Mouse (Mus musculus): Measurements from ENCODE around the gene Gcfc2. TPM values are rescaled to one million over a fixed set of nuclear protein-coding genes. Genes with fewer than 3 reads are reported as not detected.

Gene Gcfc2
- polyA plus RNA-seq, 1 experiment from 2014 or later: 10.7 TPM

DNA sequence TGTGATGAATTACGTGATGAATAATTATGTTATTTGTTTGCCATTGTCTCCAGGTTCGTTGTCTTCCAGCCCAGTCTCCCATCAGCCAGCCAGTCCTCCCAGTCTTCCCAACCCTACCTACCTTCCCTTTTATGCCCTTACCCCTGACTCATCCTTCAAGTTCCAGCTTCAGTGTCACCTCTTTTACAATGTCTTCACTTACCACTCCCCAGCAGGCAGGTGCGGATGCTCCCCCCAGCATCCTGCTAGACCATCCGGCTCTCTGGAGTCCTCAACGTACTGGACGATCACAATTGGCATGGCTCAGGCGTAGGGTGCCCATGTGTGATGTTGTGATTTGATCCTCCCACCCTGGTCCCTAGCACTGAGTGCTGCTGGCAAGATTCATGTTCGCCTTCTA lies 62.7 kb downstream of the Gcfc2 start:
- ATAC-seq (ENCODE audit: borderline replicate concordance, extremely low read depth, low FRiP score, low TSS enrichment): no peak
- H3K36me3 ChIP-seq: no peaks in the 10 kb centered on the region
- H3K27me3 ChIP-seq: no peaks in the 10 kb centered on the region
- 84% methylated on average over 8 of the region's 8 CpGs for WGBS
- peaks cover 14% of the 10 kb centered on the region for H3K4me1 ChIP-seq
- no peaks in the 10 kb centered on the region for H3K9me3 ChIP-seq
- no peak overlapping the region for H3K4me2 ChIP-seq
- no peak overlapping the region for H3K27ac ChIP-seq
- no peak overlapping the region for H3K4me3 ChIP-seq
- no peak overlapping the region for H3K9ac ChIP-seq

DNA sequence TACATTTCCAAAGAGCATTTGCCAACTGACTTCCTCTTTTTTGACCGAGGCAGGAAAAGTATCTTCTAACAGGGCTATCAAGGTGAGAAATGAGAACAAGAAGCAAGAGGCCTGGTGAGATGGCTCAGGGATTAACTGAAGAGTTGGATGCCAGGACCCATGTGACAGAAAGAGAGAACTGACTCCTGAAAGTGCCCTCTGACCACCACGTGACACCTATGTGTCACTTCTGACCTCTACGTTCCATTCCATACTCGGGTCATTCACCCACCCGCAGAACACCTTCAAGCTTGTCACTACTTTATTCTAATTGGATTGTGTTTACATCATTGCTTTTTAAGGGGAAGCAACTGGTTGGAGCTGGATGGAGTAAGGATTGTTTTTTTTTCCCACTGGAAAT lies 63.1 kb downstream of the Gcfc2 start:
- H3K9ac ChIP-seq: no peak overlapping the region
- peak; percentile 1; the same call in 1 of the 2 replicates for ATAC-seq (ENCODE audit: borderline replicate concordance, extremely low read depth, low FRiP score, low TSS enrichment)
- no peak overlapping the region for H3K27ac ChIP-seq
- H3K4me2 ChIP-seq: no peak overlapping the region
- no peaks in the 10 kb centered on the region for H3K36me3 ChIP-seq
- H3K4me3 ChIP-seq: no peak overlapping the region
- H3K27me3 ChIP-seq: no peaks in the 10 kb centered on the region
- WGBS: 28% methylated on average over 5 of the region's 5 CpGs
- peaks cover 14% of the 10 kb centered on the region for H3K4me1 ChIP-seq
- no peaks in the 10 kb centered on the region for H3K9me3 ChIP-seq

DNA sequence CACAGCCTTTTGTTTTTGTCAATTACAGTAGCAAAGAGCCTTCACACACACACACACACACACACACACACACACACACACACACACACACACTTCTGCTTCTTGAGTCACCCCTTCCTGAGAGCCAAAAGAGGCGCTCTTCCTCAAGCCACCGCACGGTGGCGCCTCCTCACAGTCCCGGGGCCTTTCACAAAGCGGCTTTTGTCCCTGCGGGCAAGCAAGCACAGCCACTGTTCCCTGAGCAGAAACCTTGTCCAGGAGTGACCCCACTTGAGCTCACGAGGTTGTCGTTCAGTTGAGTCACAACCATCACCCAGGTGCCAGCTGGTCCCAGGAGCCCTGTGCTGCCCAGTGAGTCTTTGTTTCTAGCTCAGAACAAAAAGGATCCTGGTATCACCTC lies 63.5 kb downstream of the Gcfc2 start:
- ATAC-seq (ENCODE audit: borderline replicate concordance, extremely low read depth, low FRiP score, low TSS enrichment): peak; percentile 68; the same call in 1 of the 2 replicates

DNA sequence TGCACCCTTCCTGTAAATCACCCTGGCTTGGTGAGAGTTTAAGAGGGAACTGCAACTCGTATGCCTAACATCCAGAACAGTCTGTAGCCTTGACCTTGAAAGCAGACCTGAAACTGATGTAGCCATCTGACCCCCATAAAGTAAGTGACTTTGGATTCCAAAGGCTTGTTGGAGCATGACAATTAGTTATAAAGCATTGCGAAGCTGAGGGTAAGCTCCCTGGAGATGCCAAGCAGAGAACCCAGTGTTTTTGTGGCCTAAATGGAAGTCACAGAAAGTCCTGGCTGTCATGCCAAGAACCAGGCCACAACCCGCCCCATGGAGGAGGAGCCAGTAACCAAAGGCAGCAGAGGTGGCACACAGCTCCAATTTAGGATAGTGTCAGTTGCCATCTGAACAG lies 64.1 kb downstream of the Gcfc2 start:
- peaks cover 14% of the 10 kb centered on the region for H3K4me1 ChIP-seq
- no peak overlapping the region for H3K4me3 ChIP-seq
- no peaks in the 10 kb centered on the region for H3K9me3 ChIP-seq
- peak overlapping the region; percentile 26 for H3K27ac ChIP-seq
- 0 out of 2 replicates have a peak overlapping the region, but pooled peaks have one; percentile 10 for H3K9ac ChIP-seq
- 62% methylated on average over 3 of the region's 3 CpGs for whole genome bisulfite sequencing
- H3K27me3 ChIP-seq: no peaks in the 10 kb centered on the region
- no peaks in the 10 kb centered on the region for H3K36me3 ChIP-seq
- ATAC-seq (ENCODE audit: borderline replicate concordance, extremely low read depth, low FRiP score, low TSS enrichment): no peak
- no peak overlapping the region for H3K4me2 ChIP-seq

More for the DNA sequence above, 63.5 kb downstream of the Gcfc2 start:
- H3K9ac ChIP-seq: 0 out of 2 replicates have a peak overlapping the region, but pooled peaks have one; percentile 10
- no peaks in the 10 kb centered on the region for H3K36me3 ChIP-seq
- WGBS: 0% methylated on average over 9 of the region's 9 CpGs
- no peak overlapping the region for H3K4me2 ChIP-seq
- H3K4me1 ChIP-seq: peaks cover 14% of the 10 kb centered on the region
- H3K4me3 ChIP-seq: no peak overlapping the region
- no peaks in the 10 kb centered on the region for H3K9me3 ChIP-seq
- H3K27me3 ChIP-seq: no peaks in the 10 kb centered on the region
- H3K27ac ChIP-seq: 0 out of 2 replicates have a peak overlapping the region, but pooled peaks have one; percentile 26

DNA sequence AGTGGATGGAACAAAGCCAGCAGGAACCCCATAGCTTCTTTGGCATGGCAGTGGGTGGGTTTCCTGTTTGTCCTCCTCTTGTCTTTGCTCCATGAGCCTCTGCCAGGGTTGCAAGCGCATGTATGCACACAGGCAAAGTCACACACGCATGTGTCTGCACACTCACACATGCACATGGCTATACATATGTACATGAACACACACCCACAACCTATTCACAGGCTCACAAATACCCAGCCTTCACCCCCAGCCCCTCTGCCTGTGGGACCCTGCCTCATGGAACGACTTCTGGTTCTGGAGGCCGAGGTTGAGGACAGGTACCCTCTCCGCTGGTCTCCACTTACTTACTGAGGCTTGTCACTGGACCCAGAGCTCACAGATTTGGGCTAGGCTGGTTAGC lies 64.9 kb downstream of the Gcfc2 start:
- Histone ChIP-seq H3K36me3 (no peaks in the 10 kb centered on the region), H3K27me3 (no peaks in the 10 kb centered on the region), H3K27ac (no peak overlapping the region), H3K4me2 (no peak overlapping the region), H3K4me1 (peaks cover 14% of the 10 kb centered on the region), H3K9me3 (no peaks in the 10 kb centered on the region), H3K9ac (no peak overlapping the region), H3K4me3 (no peak overlapping the region)
- 86% methylated on average over 5 of the region's 5 CpGs for WGBS
- ATAC-seq (ENCODE audit: borderline replicate concordance, extremely low read depth, low FRiP score, low TSS enrichment): no peak

DNA sequence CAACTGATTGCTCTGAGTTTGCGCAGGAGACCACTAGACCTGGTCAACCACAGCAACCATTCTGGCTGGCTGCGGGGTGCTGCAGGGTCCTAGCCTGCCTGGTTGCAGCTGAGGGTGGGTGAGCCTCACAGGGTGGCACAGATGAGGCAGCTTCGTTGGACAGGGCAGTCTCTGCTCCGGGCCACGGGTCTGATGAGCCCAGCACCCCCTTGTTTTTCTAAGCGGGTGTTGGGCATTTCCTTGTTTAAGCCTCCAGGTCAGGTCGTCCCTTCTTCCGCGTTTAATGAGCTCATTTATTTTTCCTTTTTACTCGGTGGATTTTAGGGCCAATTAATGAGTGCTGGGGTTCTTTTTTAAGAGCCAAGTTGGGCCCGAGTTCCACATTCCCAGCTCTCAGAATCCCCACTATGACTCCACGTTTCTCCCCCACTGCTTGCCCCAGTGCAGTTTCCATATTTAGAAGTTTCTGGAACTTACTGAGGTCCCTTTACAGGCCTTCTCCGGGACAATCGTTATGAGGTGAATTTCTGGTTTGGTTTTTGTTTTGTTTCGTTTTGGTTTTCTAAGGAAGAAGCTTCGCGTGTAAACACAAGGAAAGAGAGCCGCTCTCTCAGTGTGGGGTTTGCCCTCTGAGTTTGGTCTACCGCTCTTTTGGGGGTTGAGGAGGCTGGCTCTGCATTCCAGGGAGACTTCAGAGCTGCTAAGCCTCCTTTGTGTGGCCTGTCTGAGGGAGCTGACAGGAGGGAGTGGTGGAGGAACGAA lies 66.8 kb downstream of the Gcfc2 start:
- WGBS: 41% methylated on average over 20 of the region's 20 CpGs
- no peak overlapping the region for H3K4me3 ChIP-seq
- no peaks in the 10 kb centered on the region for H3K36me3 ChIP-seq
- peak overlapping the region; percentile 14; the same call in 1 of the 2 replicates for H3K4me2 ChIP-seq
- no peaks in the 10 kb centered on the region for H3K27me3 ChIP-seq
- H3K9me3 ChIP-seq: no peaks in the 10 kb centered on the region
- ATAC-seq (ENCODE audit: borderline replicate concordance, extremely low read depth, low FRiP score, low TSS enrichment): 0 out of 2 replicates have a peak, but pooled peaks have one; percentile 13
- H3K9ac ChIP-seq: no peak overlapping the region
- peaks cover 14% of the 10 kb centered on the region for H3K4me1 ChIP-seq
- H3K27ac ChIP-seq: peak overlapping the region; percentile 41

MicroRNA genes within 50 kb of the gene (microRNA counts, 519-probe panel; counts per million panel counts)
- microRNA mmu-miR-468: 2,963 counts per million, percentile 79 among the panel's probes with 10 or more counts

Small RNAs within 50 kb of the gene (microRNA-seq; reads per million reads assigned to microRNA genes)
- gene Mir468 (not detected), gene Mir7232 (not detected)

Other genes starting within 250 kb of the Gcfc2 start
- 33.3 and 39.9 TPM in 2 replicates for gene Mrpl19, start 42.3 kb downstream of the Gcfc2 start, polyA plus RNA-seq (2015; fragmentation: Nextera tagmentation; extraction: Ambion mirVana)
- 44.7 and 48.4 TPM in 2 replicates for gene Eva1a, start 117.4 kb downstream of the Gcfc2 start, polyA plus RNA-seq (2015; fragmentation: Nextera tagmentation; extraction: Ambion mirVana)

Measured in lung, embryonic 15.5 days (tissue).